Mouse (Mus musculus): Measurements from ENCODE around the gene Pirt.
A peak's percentile ranks its signal among the peaks of the same experiment; 100 is the strongest.

The Pirt gene

GRCm38 (mm10) chr11:66945224-66945767 lies 33.5 kb downstream of the Pirt start:
- no peak for DNase-seq (ENCODE audit: extremely low read depth, insufficient read length, low spot score)

- DNase-seq (ENCODE audit: extremely low read depth, insufficient read length, low spot score), result no peak
Observed at GRCm38 (mm10) chr11:66946521-66946920, 34.7 kb downstream of the Pirt start.

GRCm38 (mm10) chr11:66946922-66947321 lies 35.1 kb downstream of the Pirt start:
- DNase-seq (ENCODE audit: extremely low read depth, insufficient read length, low spot score), result no peak

- DNase-seq (ENCODE audit: extremely low read depth, insufficient read length, low spot score), result peak; percentile 4
Observed at GRCm38 (mm10) chr11:66956303-66956702, 44.5 kb downstream of the Pirt start, which contains the start of gene Tmem238l. Tmem238l (plus strand) TSS chr11:66956638.

- no peak for DNase-seq (ENCODE audit: extremely low read depth, insufficient read length, low spot score)
Observed at GRCm38 (mm10) chr11:66960797-66961196, 49.0 kb downstream of the Pirt start.

GRCm38 (mm10) chr11:66961447-66962176 lies 49.8 kb downstream of the Pirt start:
- DNase-seq (ENCODE audit: extremely low read depth, insufficient read length, low spot score), result no peak

GRCm38 (mm10) chr11:66963462-66963861 lies 51.7 kb downstream of the Pirt start:
- no peak for DNase-seq (ENCODE audit: extremely low read depth, insufficient read length, low spot score)

GRCm38 (mm10) chr11:66966500-66967116 lies 54.8 kb downstream of the Pirt start:
- no peak for DNase-seq (ENCODE audit: extremely low read depth, insufficient read length, low spot score)

- no peak for DNase-seq (ENCODE audit: extremely low read depth, insufficient read length, low spot score)
Observed at GRCm38 (mm10) chr11:66968575-66968974, 56.8 kb downstream of the Pirt start.

- no peak for DNase-seq (ENCODE audit: extremely low read depth, insufficient read length, low spot score)
Observed at GRCm38 (mm10) chr11:66973507-66973906, 61.7 kb downstream of the Pirt start.

- DNase-seq (ENCODE audit: extremely low read depth, insufficient read length, low spot score), result no peak
Observed at GRCm38 (mm10) chr11:66975606-66976330, 64.0 kb downstream of the Pirt start.

Measured in 3134 (cell line).